Mouse (Mus musculus) bone marrow, adult 2 months (tissue): ENCODE data around the gene Tmub1.

Source experiments
- CTCF ChIP-seq: fragments of 200-500 bp; IDR thresholded peaks from 2 replicates; pipeline ENCODE4 v1.5.1; 2011; ENCODE audit warnings: low read length, control low read depth; ENCODE audit not compliant: control insufficient read depth, insufficient read depth
- POLR2A ChIP-seq: fragments of 200-500 bp; IDR thresholded peaks from 2 replicates; pipeline ENCODE4 v1.6.1; 2011; ENCODE audit warnings: low read depth, mild to moderate bottlenecking, control low read depth, low read length, borderline replicate concordance; ENCODE audit not compliant: control insufficient read depth

- TF ChIP-seq CTCF = no peak
- no peak for TF ChIP-seq POLR2A
These were observed 49.1 kb upstream of the Tmub1 start for GRCm38 (mm10) chr5:24496756-24497155.
